Mouse (Mus musculus) erythroblast, embryonic 14.5 days (primary cell): ENCODE results near the gene Baiap2l1. TPM values are rescaled to one million over a fixed set of nuclear protein-coding genes. Genes with fewer than 3 reads are reported as not detected.
"Not testable (repeated sequence)": the region's sequence is repeated elsewhere in the genome, so short reads cannot be mapped to it uniquely, and the experiment has no call there.

Experiments
- H3K27me3 ChIP-seq: 2 replicates; pipeline ENCODE4 v1.6.1; 2012; ENCODE audit warnings: inconsistent platforms; ENCODE audit not compliant: control insufficient read depth
- H3K36me3 ChIP-seq: 2 replicates; pipeline ENCODE4 v1.6.1; 2012; ENCODE audit warnings: mild to moderate bottlenecking, inconsistent platforms; ENCODE audit not compliant: control insufficient read depth
- H3K4me1 ChIP-seq: 2 replicates; pipeline ENCODE4 v1.6.1; 2012; ENCODE audit warnings: inconsistent platforms; ENCODE audit not compliant: control insufficient read depth
- H3K4me3 ChIP-seq: replicated peaks from 2 replicates; pipeline ENCODE3; 2012; ENCODE audit warnings: moderate library complexity, mild to moderate bottlenecking, inconsistent platforms
- H3K9me3 ChIP-seq: 2 replicates; pipeline ENCODE4 v1.6.1; 2012; ENCODE audit warnings: low read length, inconsistent platforms, mixed read lengths; ENCODE audit not compliant: control insufficient read depth
- GATA1 ChIP-seq: IDR thresholded peaks from 2 replicates; pipeline ENCODE4 v1.6.1; 2012; ENCODE audit warnings: low read length, inconsistent platforms, mixed read lengths
- TAL1 ChIP-seq: IDR thresholded peaks from 3 replicates; pipeline ENCODE4 v1.6.1; 2012; ENCODE audit warnings: low read length, inconsistent platforms, mixed read lengths
- polyA plus RNA-seq: library from polyadenylated mRNA; stranded (reverse); fragments of >175 nt; gene quantifications from 2 replicates; pipeline ENCODE4 v1.2.3, GENCODE M21; 2012

The Baiap2l1 gene
- polyA plus RNA-seq, 1 experiment = not detected

- H3K27me3 ChIP-seq = no peaks in the 10 kb centered on the region
- H3K4me1 ChIP-seq = no peaks in the 10 kb centered on the region
- TF ChIP-seq GATA1 = no peak
- no peak for TF ChIP-seq TAL1
These were observed 21.5 kb upstream of the Baiap2l1 start for GRCm38 (mm10) chr5:144379431-144379830.

DNA sequence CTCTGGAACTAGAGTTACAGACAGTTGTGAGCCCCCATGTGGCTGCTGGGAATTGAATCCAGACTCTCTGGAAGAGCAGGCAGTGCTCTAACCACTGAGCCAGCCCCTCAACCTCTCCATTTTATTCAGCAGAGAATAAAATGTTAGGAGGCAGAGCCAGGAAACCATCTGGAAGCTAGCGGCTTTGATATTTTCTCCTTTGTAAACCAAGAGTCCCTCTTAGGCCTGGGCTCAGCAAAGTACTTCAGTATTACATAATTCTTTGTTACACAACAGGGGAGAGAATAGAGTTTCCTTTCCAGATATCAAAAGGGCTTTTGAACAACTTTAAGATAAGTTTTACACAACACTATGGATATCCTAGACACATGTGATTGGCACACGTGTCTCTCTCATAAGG is 15.0 kb upstream of the Baiap2l1 start:
- H3K4me3 ChIP-seq = no peak overlapping the region
- no peaks in the 10 kb centered on the region for H3K36me3 ChIP-seq
- TF ChIP-seq GATA1 (no peak), TAL1 (no peak)

More at GRCm38 (mm10) chr5:144379431-144379830, 21.5 kb upstream of the Baiap2l1 start:
- peaks cover 33% of the 10 kb centered on the region for H3K9me3 ChIP-seq
- H3K4me3 ChIP-seq = no peak overlapping the region
- no peaks in the 10 kb centered on the region for H3K36me3 ChIP-seq

DNA sequence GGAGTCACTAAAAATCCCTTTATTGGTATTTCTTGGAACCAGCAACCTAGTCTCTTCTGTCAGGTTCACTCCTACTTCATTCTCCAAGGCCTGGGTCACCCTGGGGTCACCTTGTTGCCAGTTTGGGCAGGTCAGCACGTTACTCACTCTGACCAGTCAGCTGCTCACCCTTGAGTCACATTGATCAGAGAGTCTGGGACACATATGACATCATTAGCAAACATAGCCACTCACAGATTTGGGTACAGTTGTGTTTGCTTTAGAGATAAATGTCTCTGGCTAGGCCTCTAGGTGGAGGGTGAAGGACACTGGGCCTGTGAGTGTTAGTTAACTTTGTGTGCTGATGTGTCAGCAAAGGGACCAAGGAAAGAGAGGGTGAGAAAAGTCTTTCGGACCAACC is 14.3 kb upstream of the Baiap2l1 start:
- no peaks in the 10 kb centered on the region for H3K36me3 ChIP-seq
- H3K27me3 ChIP-seq = no peaks in the 10 kb centered on the region
- no peak overlapping the region for H3K4me3 ChIP-seq
- peaks cover 5% of the 10 kb centered on the region for H3K9me3 ChIP-seq
- TF ChIP-seq TAL1 = no peak
- TF ChIP-seq GATA1 = no peak
- H3K4me1 ChIP-seq = no peaks in the 10 kb centered on the region

More for the DNA sequence above, 15.0 kb upstream of the Baiap2l1 start:
- Histone ChIP-seq H3K4me1 (no peaks in the 10 kb centered on the region), H3K9me3 (peaks cover 12% of the 10 kb centered on the region), H3K27me3 (no peaks in the 10 kb centered on the region)

DNA sequence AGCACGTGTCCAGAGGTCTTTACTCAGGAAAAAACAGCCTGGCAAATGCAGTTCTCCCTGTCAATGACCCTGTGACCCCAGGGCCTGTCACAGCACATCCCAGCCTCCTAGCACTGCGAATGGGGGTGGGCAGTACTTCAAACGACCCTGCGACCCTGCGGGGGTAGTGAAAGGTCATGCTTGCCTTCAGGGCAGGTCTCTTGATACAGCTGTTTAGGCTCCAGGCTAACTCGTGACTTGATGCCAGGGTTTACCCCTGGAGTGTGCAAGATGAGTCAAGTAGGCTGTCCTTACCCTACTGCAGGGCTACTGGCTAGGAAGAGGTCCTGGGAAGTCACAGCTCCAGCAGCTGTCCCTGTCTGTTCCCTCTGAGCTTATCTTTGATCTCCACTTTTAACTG is 13.1 kb upstream of the Baiap2l1 start:
- Histone ChIP-seq H3K4me1 (no peaks in the 10 kb centered on the region), H3K4me3 (no peak overlapping the region), H3K9me3 (no peaks in the 10 kb centered on the region), H3K27me3 (no peaks in the 10 kb centered on the region), H3K36me3 (no peaks in the 10 kb centered on the region)
- TF ChIP-seq TAL1 = no peak
- TF ChIP-seq GATA1 = no peak

GRCm38 (mm10) chr5:144368661-144369205 is 10.8 kb upstream of the Baiap2l1 start:
- Histone ChIP-seq H3K9me3 (no peaks in the 10 kb centered on the region), H3K4me1 (no peaks in the 10 kb centered on the region), H3K4me3 (no peak overlapping the region), H3K36me3 (no peaks in the 10 kb centered on the region), H3K27me3 (no peaks in the 10 kb centered on the region)
- TF ChIP-seq TAL1 = no peak
- TF ChIP-seq GATA1 = no peak

DNA sequence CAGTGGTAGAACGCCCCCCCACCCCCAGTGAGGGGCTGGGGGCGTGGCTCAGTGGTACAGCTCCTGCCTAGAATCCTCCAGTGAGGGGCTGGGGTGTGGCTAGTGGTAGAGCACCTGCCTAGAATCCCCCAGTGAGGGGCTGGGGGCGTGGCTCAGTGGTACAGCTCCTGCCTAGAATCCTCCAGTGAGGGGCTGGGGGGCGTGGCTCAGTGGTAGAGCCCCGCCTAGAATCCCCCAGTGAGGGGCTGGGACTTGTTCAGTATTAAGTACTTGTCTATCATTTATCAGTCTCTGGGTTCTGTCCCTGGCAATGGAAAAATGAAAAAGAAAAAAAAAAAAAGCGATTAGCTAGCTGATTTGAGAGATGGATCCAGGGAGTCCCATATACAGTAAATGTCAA is 8.6 kb upstream of the Baiap2l1 start:
- not testable (repeated sequence) for H3K4me1 ChIP-seq, H3K27me3 ChIP-seq, H3K36me3 ChIP-seq, H3K4me3 ChIP-seq, H3K9me3 ChIP-seq

- TF ChIP-seq GATA1 = no peak
- TF ChIP-seq TAL1 = no peak
- H3K9me3 ChIP-seq = no peaks in the 10 kb centered on the region
- no peaks in the 10 kb centered on the region for H3K36me3 ChIP-seq
- H3K27me3 ChIP-seq = no peaks in the 10 kb centered on the region
- H3K4me3 ChIP-seq = no peak overlapping the region
- H3K4me1 ChIP-seq = no peaks in the 10 kb centered on the region
These were observed 6.9 kb upstream of the Baiap2l1 start for GRCm38 (mm10) chr5:144364680-144365357.

- H3K4me3 ChIP-seq = no peak overlapping the region
- peaks cover 34% of the 10 kb centered on the region for H3K27me3 ChIP-seq
- H3K9me3 ChIP-seq = peaks cover 7% of the 10 kb centered on the region; the same call in 1 of the 2 replicates
- TF ChIP-seq TAL1 (no peak), GATA1 (no peak)
- peaks cover 11% of the 10 kb centered on the region for H3K4me1 ChIP-seq
- H3K36me3 ChIP-seq = no peaks in the 10 kb centered on the region
These were observed 2.4 kb upstream of the Baiap2l1 start for GRCm38 (mm10) chr5:144360346-144360745.

- peaks cover 35% of the 10 kb centered on the region for H3K27me3 ChIP-seq
- TF ChIP-seq TAL1 = no peak
- TF ChIP-seq GATA1 = no peak
- peaks cover 7% of the 10 kb centered on the region; the same call in 1 of the 2 replicates for H3K9me3 ChIP-seq
- no peak overlapping the region for H3K4me3 ChIP-seq
- peaks cover 11% of the 10 kb centered on the region for H3K4me1 ChIP-seq
- no peaks in the 10 kb centered on the region for H3K36me3 ChIP-seq
These were observed 2.0 kb upstream of the Baiap2l1 start for GRCm38 (mm10) chr5:144359886-144360285.

DNA sequence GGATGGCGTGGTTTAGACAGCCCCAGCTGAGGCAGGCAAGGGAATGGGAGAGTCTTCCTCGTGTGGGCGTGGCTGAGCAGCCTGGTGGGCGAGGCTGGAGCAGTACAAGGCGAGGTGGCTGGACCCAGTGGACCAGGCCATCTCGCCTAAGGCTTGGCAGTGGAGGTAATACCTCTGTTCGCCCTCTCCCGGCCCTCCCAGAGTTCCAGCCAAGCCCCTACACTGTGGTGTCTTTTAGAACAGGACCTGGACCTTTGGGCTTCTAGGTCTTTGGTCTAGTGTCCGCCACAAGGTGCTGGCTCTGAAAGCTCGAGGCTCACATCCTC is 643 bp upstream of the Baiap2l1 start:
- Histone ChIP-seq H3K4me1 (peaks cover 11% of the 10 kb centered on the region), H3K27me3 (peaks cover 35% of the 10 kb centered on the region)
- TF ChIP-seq TAL1 = no peak
- no peak for TF ChIP-seq GATA1

More for the DNA sequence above, 643 bp upstream of the Baiap2l1 start:
- peak overlapping the region; percentile 56 for H3K4me3 ChIP-seq
- H3K9me3 ChIP-seq = peaks cover 7% of the 10 kb centered on the region; the same call in 1 of the 2 replicates
- no peaks in the 10 kb centered on the region for H3K36me3 ChIP-seq
